Mouse (Mus musculus): ENCODE measurements at regions not wholly inside any gene's neighbourhood (a gene's known extent, or its start where the extent isn't known, plus 50 kb on each side); places are given as distances from the start of the nearest gene placed in this dataset.

- Histone ChIP-seq H3K9me3 (ENCODE audit: low read length) (no peaks in the 10 kb centered on the region), H3K27me3 (ENCODE audit: insufficient read depth, low read length) (no peaks in the 10 kb centered on the region), H3K4me2 (ENCODE audit: low read depth) (no peak overlapping the region), H3K27ac (ENCODE audit: low read depth, low read length) (no peak overlapping the region), H3K4me3 (ENCODE audit: low read depth, low read length) (no peak overlapping the region), H3K4me1 (ENCODE audit: insufficient read depth) (no peaks in the 10 kb centered on the region), H3K9ac (no peak overlapping the region), H3K36me3 (ENCODE audit: insufficient read depth) (no peaks in the 10 kb centered on the region)
- DNase-seq, result peak; percentile 3
- no peak for TF ChIP-seq CTCF (IDR thresholded peaks at IDR 0.05; ENCODE audit: low read depth)
- ATAC-seq, result peak; percentile 60; the same call in 1 of the 2 replicates
- 31% methylated on average over 3 of the region's 3 CpGs for WGBS
These were observed 112.0 kb upstream of the Slc35f1 start for GRCm38 (mm10) chr10:52578238-52578832.

GRCm38 (mm10) chr10:52593780-52594179 lies 96.6 kb upstream of the Slc35f1 start:
- no peak overlapping the region for H3K27ac ChIP-seq (ENCODE audit: low read depth, low read length)

More at GRCm38 (mm10) chr10:52593780-52594179, 96.6 kb upstream of the Slc35f1 start:
- H3K27me3 ChIP-seq (ENCODE audit: insufficient read depth, low read length), result no peaks in the 10 kb centered on the region
- H3K4me3 ChIP-seq (ENCODE audit: low read depth, low read length), result no peak overlapping the region
- TF ChIP-seq CTCF (IDR thresholded peaks at IDR 0.05; ENCODE audit: low read depth), result no peak
- H3K36me3 ChIP-seq (ENCODE audit: insufficient read depth), result no peaks in the 10 kb centered on the region
- H3K4me2 ChIP-seq (ENCODE audit: low read depth), result no peak overlapping the region
- H3K4me1 ChIP-seq (ENCODE audit: insufficient read depth), result no peaks in the 10 kb centered on the region
- DNase-seq (no peak), ATAC-seq (no peak)
- H3K9ac ChIP-seq, result no peak overlapping the region
- no peaks in the 10 kb centered on the region for H3K9me3 ChIP-seq (ENCODE audit: low read length)
- WGBS, result 96% methylated on average over 12 of the region's 12 CpGs

Data from forebrain, postnatal 0 days (tissue).